Mouse (Mus musculus): Measurements from ENCODE around the gene Rsu1. TPM values are rescaled to one million over a fixed set of nuclear protein-coding genes. Genes with fewer than 3 reads are reported as not detected.

Rsu1 gene
- polyA plus RNA-seq, 1 experiment from 2014 or later = 64.4 TPM

- Histone ChIP-seq H3K4me3 (ENCODE audit: low read depth, low read length) (no peak overlapping the region), H3K4me2 (ENCODE audit: low read depth, low read length, severe bottlenecking) (no peak overlapping the region), H3K9ac (ENCODE audit: low read length) (no peak overlapping the region), H3K4me1 (replicated peaks; ENCODE audit: control insufficient read depth, insufficient read depth, low read length) (no peaks in the 10 kb centered on the region), H3K36me3 (ENCODE audit: control insufficient read depth, insufficient read depth, low read length) (no peaks in the 10 kb centered on the region), H3K9me3 (ENCODE audit: control insufficient read depth, low read length) (no peaks in the 10 kb centered on the region), H3K27me3 (ENCODE audit: control insufficient read depth, insufficient read depth, low read length) (no peaks in the 10 kb centered on the region), H3K27ac (ENCODE audit: low read depth, low read length) (no peak overlapping the region)
- DNase-seq (ENCODE audit: low spot score) (no peak), ATAC-seq (replicated peaks; ENCODE audit: low FRiP score) (no peak)
- WGBS = 81% methylated on average over 4 of the region's 4 CpGs
Observed at GRCm38 (mm10) chr2:13169158-13169890, 101.9 kb downstream of the Rsu1 start.

- H3K36me3 ChIP-seq (ENCODE audit: control insufficient read depth, insufficient read depth, low read length) = no peaks in the 10 kb centered on the region
- H3K4me2 ChIP-seq (ENCODE audit: low read depth, low read length, severe bottlenecking) = no peak overlapping the region
- H3K27ac ChIP-seq (ENCODE audit: low read depth, low read length) = no peak overlapping the region
- peak; percentile 34; the same call in 1 of the 2 replicates for ATAC-seq (replicated peaks; ENCODE audit: low FRiP score)
- 38% methylated on average over 5 of the region's 5 CpGs for WGBS
- no peaks in the 10 kb centered on the region for H3K27me3 ChIP-seq (ENCODE audit: control insufficient read depth, insufficient read depth, low read length)
- H3K4me1 ChIP-seq (replicated peaks; ENCODE audit: control insufficient read depth, insufficient read depth, low read length) = no peaks in the 10 kb centered on the region
- H3K9ac ChIP-seq (ENCODE audit: low read length) = no peak overlapping the region
- peak; percentile 69 for DNase-seq (ENCODE audit: low spot score)
- H3K9me3 ChIP-seq (ENCODE audit: control insufficient read depth, low read length) = no peaks in the 10 kb centered on the region
- H3K4me3 ChIP-seq (ENCODE audit: low read depth, low read length) = no peak overlapping the region
Observed at GRCm38 (mm10) chr2:13168743-13169142, 102.5 kb downstream of the Rsu1 start.

GRCm38 (mm10) chr2:13161717-13162116 is 109.5 kb downstream of the Rsu1 start:
- DNase-seq (ENCODE audit: low spot score) = no peak
- no peak overlapping the region for H3K4me2 ChIP-seq (ENCODE audit: low read depth, low read length, severe bottlenecking)
- H3K4me3 ChIP-seq (ENCODE audit: low read depth, low read length) = no peak overlapping the region
- WGBS = 89% methylated on average over 2 of the region's 2 CpGs
- ATAC-seq (replicated peaks; ENCODE audit: low FRiP score) = no peak
- H3K9ac ChIP-seq (ENCODE audit: low read length) = no peak overlapping the region
- no peaks in the 10 kb centered on the region for H3K27me3 ChIP-seq (ENCODE audit: control insufficient read depth, insufficient read depth, low read length)
- H3K27ac ChIP-seq (ENCODE audit: low read depth, low read length) = no peak overlapping the region
- no peaks in the 10 kb centered on the region for H3K9me3 ChIP-seq (ENCODE audit: control insufficient read depth, low read length)
- no peaks in the 10 kb centered on the region for H3K4me1 ChIP-seq (replicated peaks; ENCODE audit: control insufficient read depth, insufficient read depth, low read length)
- no peaks in the 10 kb centered on the region for H3K36me3 ChIP-seq (ENCODE audit: control insufficient read depth, insufficient read depth, low read length)

GRCm38 (mm10) chr2:13145245-13145644 is 126.0 kb downstream of the Rsu1 start:
- Histone ChIP-seq H3K9me3 (ENCODE audit: control insufficient read depth, low read length) (no peaks in the 10 kb centered on the region), H3K27me3 (ENCODE audit: control insufficient read depth, insufficient read depth, low read length) (no peaks in the 10 kb centered on the region), H3K4me1 (replicated peaks; ENCODE audit: control insufficient read depth, insufficient read depth, low read length) (no peaks in the 10 kb centered on the region), H3K9ac (ENCODE audit: low read length) (no peak overlapping the region), H3K4me2 (ENCODE audit: low read depth, low read length, severe bottlenecking) (no peak overlapping the region), H3K27ac (ENCODE audit: low read depth, low read length) (no peak overlapping the region), H3K36me3 (ENCODE audit: control insufficient read depth, insufficient read depth, low read length) (no peaks in the 10 kb centered on the region), H3K4me3 (ENCODE audit: low read depth, low read length) (no peak overlapping the region)
- ATAC-seq (replicated peaks; ENCODE audit: low FRiP score) (no peak), DNase-seq (ENCODE audit: low spot score) (no peak)
- 93% methylated on average over 6 of the region's 6 CpGs for WGBS

- Histone ChIP-seq H3K4me3 (ENCODE audit: low read depth, low read length) (no peak overlapping the region), H3K9ac (ENCODE audit: low read length) (no peak overlapping the region), H3K4me1 (replicated peaks; ENCODE audit: control insufficient read depth, insufficient read depth, low read length) (no peaks in the 10 kb centered on the region), H3K27me3 (ENCODE audit: control insufficient read depth, insufficient read depth, low read length) (no peaks in the 10 kb centered on the region), H3K9me3 (ENCODE audit: control insufficient read depth, low read length) (no peaks in the 10 kb centered on the region), H3K36me3 (ENCODE audit: control insufficient read depth, insufficient read depth, low read length) (no peaks in the 10 kb centered on the region), H3K4me2 (ENCODE audit: low read depth, low read length, severe bottlenecking) (no peak overlapping the region), H3K27ac (ENCODE audit: low read depth, low read length) (no peak overlapping the region)
- ATAC-seq (replicated peaks; ENCODE audit: low FRiP score) (no peak), DNase-seq (ENCODE audit: low spot score) (no peak)
- 85% methylated on average over 2 of the region's 2 CpGs for WGBS
Observed at GRCm38 (mm10) chr2:13134890-13135289, 136.3 kb downstream of the Rsu1 start.

GRCm38 (mm10) chr2:13132841-13133240 is 138.4 kb downstream of the Rsu1 start:
- no peak overlapping the region for H3K9ac ChIP-seq (ENCODE audit: low read length)
- H3K9me3 ChIP-seq (ENCODE audit: control insufficient read depth, low read length) = no peaks in the 10 kb centered on the region
- no peaks in the 10 kb centered on the region for H3K4me1 ChIP-seq (replicated peaks; ENCODE audit: control insufficient read depth, insufficient read depth, low read length)
- no peak overlapping the region for H3K27ac ChIP-seq (ENCODE audit: low read depth, low read length)
- ATAC-seq (replicated peaks; ENCODE audit: low FRiP score) = no peak
- no peaks in the 10 kb centered on the region for H3K36me3 ChIP-seq (ENCODE audit: control insufficient read depth, insufficient read depth, low read length)
- DNase-seq (ENCODE audit: low spot score) = no peak
- 91% methylated on average over 8 of the region's 8 CpGs for WGBS
- no peak overlapping the region for H3K4me3 ChIP-seq (ENCODE audit: low read depth, low read length)
- no peak overlapping the region for H3K4me2 ChIP-seq (ENCODE audit: low read depth, low read length, severe bottlenecking)
- no peaks in the 10 kb centered on the region for H3K27me3 ChIP-seq (ENCODE audit: control insufficient read depth, insufficient read depth, low read length)

- H3K4me2 ChIP-seq (ENCODE audit: low read depth, low read length, severe bottlenecking) = no peak overlapping the region
- no peak overlapping the region for H3K9ac ChIP-seq (ENCODE audit: low read length)
- H3K4me3 ChIP-seq (ENCODE audit: low read depth, low read length) = no peak overlapping the region
- ATAC-seq (replicated peaks; ENCODE audit: low FRiP score) (no peak), DNase-seq (ENCODE audit: low spot score) (no peak)
- WGBS = 91% methylated on average over 8 of the region's 8 CpGs
- H3K36me3 ChIP-seq (ENCODE audit: control insufficient read depth, insufficient read depth, low read length) = no peaks in the 10 kb centered on the region
- H3K9me3 ChIP-seq (ENCODE audit: control insufficient read depth, low read length) = no peaks in the 10 kb centered on the region
- no peaks in the 10 kb centered on the region for H3K27me3 ChIP-seq (ENCODE audit: control insufficient read depth, insufficient read depth, low read length)
- no peak overlapping the region for H3K27ac ChIP-seq (ENCODE audit: low read depth, low read length)
- no peaks in the 10 kb centered on the region for H3K4me1 ChIP-seq (replicated peaks; ENCODE audit: control insufficient read depth, insufficient read depth, low read length)
Observed at GRCm38 (mm10) chr2:13132406-13132805, 138.8 kb downstream of the Rsu1 start.

GRCm38 (mm10) chr2:13129859-13130258 is 141.4 kb downstream of the Rsu1 start:
- Histone ChIP-seq H3K9ac (ENCODE audit: low read length) (no peak overlapping the region), H3K4me1 (replicated peaks; ENCODE audit: control insufficient read depth, insufficient read depth, low read length) (no peaks in the 10 kb centered on the region), H3K9me3 (ENCODE audit: control insufficient read depth, low read length) (no peaks in the 10 kb centered on the region), H3K4me3 (ENCODE audit: low read depth, low read length) (no peak overlapping the region), H3K36me3 (ENCODE audit: control insufficient read depth, insufficient read depth, low read length) (no peaks in the 10 kb centered on the region), H3K4me2 (ENCODE audit: low read depth, low read length, severe bottlenecking) (no peak overlapping the region), H3K27ac (ENCODE audit: low read depth, low read length) (no peak overlapping the region), H3K27me3 (ENCODE audit: control insufficient read depth, insufficient read depth, low read length) (no peaks in the 10 kb centered on the region)
- ATAC-seq (replicated peaks; ENCODE audit: low FRiP score) (peak; percentile 18; the same call in 1 of the 2 replicates), DNase-seq (ENCODE audit: low spot score) (no peak)
- 55% methylated on average over 10 of the region's 10 CpGs for WGBS

GRCm38 (mm10) chr2:13129337-13129736 is 141.9 kb downstream of the Rsu1 start:
- Histone ChIP-seq H3K36me3 (ENCODE audit: control insufficient read depth, insufficient read depth, low read length) (no peaks in the 10 kb centered on the region), H3K27ac (ENCODE audit: low read depth, low read length) (no peak overlapping the region), H3K4me3 (ENCODE audit: low read depth, low read length) (no peak overlapping the region), H3K27me3 (ENCODE audit: control insufficient read depth, insufficient read depth, low read length) (no peaks in the 10 kb centered on the region), H3K9me3 (ENCODE audit: control insufficient read depth, low read length) (no peaks in the 10 kb centered on the region), H3K9ac (ENCODE audit: low read length) (no peak overlapping the region), H3K4me2 (ENCODE audit: low read depth, low read length, severe bottlenecking) (no peak overlapping the region), H3K4me1 (replicated peaks; ENCODE audit: control insufficient read depth, insufficient read depth, low read length) (no peaks in the 10 kb centered on the region)
- ATAC-seq (replicated peaks; ENCODE audit: low FRiP score) (no peak), DNase-seq (ENCODE audit: low spot score) (no peak)
- 71% methylated on average over 10 of the region's 10 CpGs for WGBS

Measured in forebrain, embryonic 11.5 days (tissue).